Mouse (Mus musculus) v-Abl transformed pro-B cells (cell line): ENCODE results near the gene Phactr2.

Experiments
- in situ Hi-C, 2 experiments: fragments of 400-800 bp; cut with MboI; formaldehyde crosslinking; loops; one replicate each; pipeline ENCODE4 v1.15.1; 2025; ENCODE audit not compliant: unreplicated experiment in 2 of 2

Gene Phactr2

GRCm38 (mm10) chr10:13236866-13237265 is 237.3 kb downstream of the Phactr2 start:
- in situ Hi-C loops: no loop called here

- in situ Hi-C loops: no loop called here
Measured at GRCm38 (mm10) chr10:13234503-13234902, 239.7 kb downstream of the Phactr2 start.

GRCm38 (mm10) chr10:13233941-13234340 is 240.3 kb downstream of the Phactr2 start:
- in situ Hi-C loops: no loop called here

GRCm38 (mm10) chr10:13233143-13233622 is 241.0 kb downstream of the Phactr2 start:
- in situ Hi-C loops: no loop called here

GRCm38 (mm10) chr10:13232443-13233142 is 241.6 kb downstream of the Phactr2 start:
- in situ Hi-C loops: no loop called here

GRCm38 (mm10) chr10:13230716-13231115 is 243.5 kb downstream of the Phactr2 start:
- in situ Hi-C loops: no loop called here

GRCm38 (mm10) chr10:13225377-13226063 is 248.7 kb downstream of the Phactr2 start:
- in situ Hi-C loops: no loop called here

GRCm38 (mm10) chr10:13222135-13222534 is 252.1 kb downstream of the Phactr2 start:
- in situ Hi-C loops: no loop called here

GRCm38 (mm10) chr10:13220061-13220460 is 254.2 kb downstream of the Phactr2 start:
- in situ Hi-C loops: no loop called here

- in situ Hi-C loops: no loop called here
Measured at GRCm38 (mm10) chr10:13213956-13214355, 260.3 kb downstream of the Phactr2 start.

GRCm38 (mm10) chr10:13212829-13213228 is 261.4 kb downstream of the Phactr2 start:
- in situ Hi-C loops: no loop called here

- in situ Hi-C loops: no loop called here
Measured at GRCm38 (mm10) chr10:13212326-13212725, 261.9 kb downstream of the Phactr2 start.

- in situ Hi-C loops: no loop called here
Measured at GRCm38 (mm10) chr10:13209930-13210637, 264.1 kb downstream of the Phactr2 start.

- in situ Hi-C loops: no loop called here
Measured at GRCm38 (mm10) chr10:13209506-13209905, 264.7 kb downstream of the Phactr2 start.

GRCm38 (mm10) chr10:13209061-13209460 is 265.2 kb downstream of the Phactr2 start:
- in situ Hi-C loops: no loop called here

GRCm38 (mm10) chr10:13201741-13202293 is 272.4 kb downstream of the Phactr2 start:
- in situ Hi-C loops: no loop called here

GRCm38 (mm10) chr10:13200862-13201261 is 273.4 kb downstream of the Phactr2 start:
- in situ Hi-C loops: no loop called here

GRCm38 (mm10) chr10:13199234-13199633 is 275.0 kb downstream of the Phactr2 start:
- in situ Hi-C loops: loop anchor here in 1 of 2 experiments (10.0 to 25.0 kb wide), 3 partner anchors 238 to 1488 kb away; partner anchors contain the start of genes Adat2 and Pex3

GRCm38 (mm10) chr10:13196872-13197507 is 277.2 kb downstream of the Phactr2 start:
- in situ Hi-C loops: loop anchor here in 1 of 2 experiments (10.0 to 25.0 kb wide), 3 partner anchors 240 to 1490 kb away; partner anchors contain the start of genes Adat2 and Pex3

GRCm38 (mm10) chr10:13193496-13193895 is 280.7 kb downstream of the Phactr2 start:
- in situ Hi-C loops: loop anchor here in 1 of 2 experiments (10.0 to 25.0 kb wide), 3 partner anchors 244 to 1494 kb away; partner anchors contain the start of genes Adat2 and Pex3
